Mouse (Mus musculus) liver, adult 2 months (tissue): Measurements from ENCODE around the gene Sv2c.

Experiments
- CTCF ChIP-seq: fragments of 200-500 bp; IDR thresholded peaks from 2 replicates; pipeline ENCODE4 v1.5.1; 2011; ENCODE audit warnings: low read depth, low read length, control low read depth
- POLR2A ChIP-seq: fragments of 200-500 bp; IDR thresholded peaks from 2 replicates; pipeline ENCODE4 v1.6.1; 2011; ENCODE audit warnings: low read length, control low read depth; ENCODE audit not compliant: insufficient read depth; ENCODE audit errors: extremely low read depth

- TF ChIP-seq CTCF (no peak), POLR2A (no peak)
Measured at GRCm38 (mm10) chr13:96045396-96045795, 87.0 kb downstream of the Sv2c start.
